Mouse (Mus musculus) G1E (cell line): ENCODE measurements at regions not wholly inside any gene's neighbourhood (a gene's known extent, or its start where the extent isn't known, plus 50 kb on each side); places are given as distances from the start of the nearest gene placed in this dataset.

Source experiments
- CTCF ChIP-seq: IDR thresholded peaks from 2 replicates; pipeline ENCODE4 v1.5.1; 2012; ENCODE audit warnings: low read depth, low read length, inconsistent platforms, mixed read lengths
- GATA1 ChIP-seq: IDR thresholded peaks from 2 replicates; pipeline ENCODE4 v1.6.1; 2012; ENCODE audit warnings: borderline replicate concordance, low read length, inconsistent platforms, mixed read lengths
- POLR2AphosphoS5 ChIP-seq: IDR thresholded peaks from 2 replicates; pipeline ENCODE4 v1.6.1; 2012; ENCODE audit warnings: low read depth, low read length, inconsistent platforms; ENCODE audit not compliant: insufficient replicate concordance
- TAL1 ChIP-seq: conservative IDR thresholded peaks from 2 replicates; pipeline ENCODE4 v1.6.1; 2012; ENCODE audit warnings: low read depth, low read length, inconsistent platforms, mixed read lengths

- TF ChIP-seq CTCF = no peak
- no peak for TF ChIP-seq POLR2AphosphoS5
- TF ChIP-seq GATA1 = no peak
- TF ChIP-seq TAL1 = no peak
Measured at GRCm38 (mm10) chr2:57181692-57182541, 55.5 kb upstream of the Gpd2 start.
